Mouse (Mus musculus) spleen, adult 12 weeks (tissue): ENCODE measurements around the gene Arhgap24.
"Not testable (repeated sequence)": the region's sequence is repeated elsewhere in the genome, so short reads cannot be mapped to it uniquely, and the experiment has no call there.

Experiments used
- DNase-seq: peaks from one replicate; pipeline ENCODE4 v3.0.0; 2022; ENCODE audit warnings: low spot score

Gene Arhgap24

DNA sequence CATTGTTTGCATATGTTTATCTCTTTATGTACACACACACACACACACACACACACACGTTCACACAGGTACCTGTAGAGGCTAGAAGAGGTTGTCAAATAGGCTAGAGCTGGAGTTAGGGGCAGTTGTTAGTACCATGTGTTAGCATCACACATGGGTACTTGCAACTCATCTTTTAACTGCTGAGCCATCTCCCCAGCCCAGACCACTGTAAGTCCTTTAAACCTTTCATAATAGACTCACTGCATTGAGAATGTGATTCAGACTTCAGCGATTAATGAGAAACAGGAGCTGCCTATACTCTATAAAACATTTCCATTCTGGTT lies 407.9 kb downstream of the Arhgap24 start:
- DNase-seq, result no peak

DNA sequence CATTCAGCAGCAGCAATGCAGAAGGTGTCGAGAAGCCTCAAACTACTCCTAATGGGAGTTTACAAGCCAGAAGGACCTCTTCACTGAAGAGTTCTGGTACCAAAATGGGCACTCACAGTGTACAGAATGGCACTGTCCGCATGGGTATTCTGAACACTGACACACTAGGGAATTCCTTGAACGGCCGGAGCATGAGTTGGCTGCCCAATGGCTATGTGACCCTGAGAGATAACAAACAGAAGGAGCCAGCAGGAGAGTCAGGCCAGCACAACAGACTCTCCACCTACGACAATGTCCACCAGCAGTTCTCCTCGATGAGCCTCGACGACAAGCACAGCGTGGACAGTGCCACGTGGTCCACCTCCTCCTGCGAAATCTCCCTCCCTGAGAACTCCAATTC lies 411.0 kb downstream of the Arhgap24 start:
- no peak for DNase-seq

DNA sequence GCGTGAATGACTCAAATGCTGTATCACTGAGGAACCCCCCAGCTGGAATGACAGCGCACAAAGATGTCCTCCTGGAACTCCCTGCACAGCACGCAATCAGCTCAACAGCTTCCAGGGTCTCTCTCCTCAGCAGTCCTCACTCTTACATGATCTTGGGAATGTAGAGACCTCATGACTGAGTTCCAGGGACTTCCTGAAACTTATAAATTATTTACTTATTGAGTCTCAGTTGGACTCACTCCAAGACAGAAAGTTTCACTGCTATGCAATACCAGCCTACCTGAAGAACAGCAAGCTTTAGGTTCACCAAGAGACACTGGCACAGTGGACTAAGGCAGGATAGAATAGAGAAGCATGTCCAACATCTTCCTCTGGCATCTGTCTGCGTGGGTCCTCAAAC lies 417.1 kb downstream of the Arhgap24 start:
- DNase-seq, result no peak

DNA sequence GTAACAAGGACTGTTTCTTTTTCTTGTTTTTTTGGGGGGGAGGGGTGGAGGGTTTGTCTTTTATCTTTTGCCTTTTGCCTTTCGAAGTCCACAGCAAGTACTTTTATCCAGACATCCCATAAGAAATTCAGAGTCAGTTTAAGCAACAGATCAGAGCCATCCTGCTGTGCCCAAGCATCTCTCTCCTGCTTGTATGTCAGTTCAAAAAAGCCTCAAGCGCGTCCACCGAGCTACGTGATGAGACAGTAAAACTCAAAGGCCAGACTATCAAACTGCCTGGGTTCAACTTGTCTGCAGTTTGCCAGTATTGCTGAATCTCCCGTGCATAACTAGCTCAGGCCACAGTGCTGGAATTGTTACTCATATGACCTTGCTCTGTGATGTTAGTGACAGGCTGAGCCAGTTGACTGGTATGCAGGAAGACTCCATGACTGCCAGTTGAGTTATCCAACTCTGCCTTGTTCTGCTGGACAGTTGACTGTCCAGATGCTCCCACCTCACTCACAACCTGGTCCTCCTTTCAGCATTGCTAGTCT lies 418.6 kb downstream of the Arhgap24 start:
- no peak for DNase-seq

DNA sequence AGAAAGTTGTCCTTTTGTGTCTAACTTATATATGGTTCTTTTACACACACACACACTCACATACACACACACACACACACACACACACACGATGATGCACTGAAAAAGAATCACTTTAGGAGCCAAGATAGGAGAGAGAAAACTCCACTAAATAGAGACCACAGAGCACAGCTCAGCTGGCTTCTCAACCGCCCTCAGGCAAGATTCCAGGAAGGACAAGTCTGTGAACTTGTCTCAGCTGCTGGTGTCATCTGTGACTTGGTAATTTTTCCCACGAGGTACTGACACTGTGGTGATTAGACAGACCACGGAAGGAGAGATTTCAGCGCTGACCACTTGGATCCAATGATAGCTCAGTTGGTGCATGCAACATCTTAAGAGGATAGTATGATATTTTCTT lies 420.0 kb downstream of the Arhgap24 start:
- DNase-seq, result no peak

DNA sequence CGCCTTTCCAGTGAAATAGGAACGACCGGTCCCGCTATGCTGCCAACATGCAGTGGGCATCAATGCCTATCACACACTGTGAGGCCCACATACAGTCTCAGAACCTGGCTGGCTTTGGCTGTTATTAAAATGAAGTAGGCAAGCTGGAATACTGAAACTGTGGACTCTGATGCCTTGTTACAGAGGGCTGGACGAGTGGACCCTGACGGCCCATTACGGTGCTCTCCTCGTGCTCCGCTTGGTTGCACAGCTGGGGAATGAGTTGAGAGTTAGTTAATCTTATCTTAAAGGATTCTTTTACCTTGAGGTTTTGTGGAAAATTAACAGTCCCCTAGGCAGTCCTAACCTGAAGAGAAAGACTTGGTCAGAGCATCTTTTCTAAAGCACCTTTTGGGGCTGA lies 422.3 kb downstream of the Arhgap24 start:
- no peak for DNase-seq

DNA sequence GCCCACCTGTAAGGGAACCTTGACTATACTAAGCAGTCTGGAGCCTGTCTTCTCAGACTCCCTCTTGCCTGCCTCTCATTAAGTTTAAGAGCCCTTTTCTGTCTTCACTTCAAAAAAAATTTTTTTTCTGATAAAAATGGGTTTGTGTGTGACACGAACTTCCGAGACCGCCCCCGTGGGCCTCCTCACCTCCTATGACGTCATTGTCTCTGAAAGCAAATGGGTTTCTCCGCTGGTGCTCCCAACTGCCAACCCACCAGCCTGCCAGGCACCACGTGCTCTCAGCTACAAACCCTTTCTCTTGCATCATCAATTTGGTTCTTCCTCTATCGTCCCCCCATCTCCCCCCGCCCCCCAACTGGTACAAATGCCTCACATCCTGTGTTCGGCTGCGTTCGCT lies 422.9 kb downstream of the Arhgap24 start:
- DNase-seq, result no peak

DNA sequence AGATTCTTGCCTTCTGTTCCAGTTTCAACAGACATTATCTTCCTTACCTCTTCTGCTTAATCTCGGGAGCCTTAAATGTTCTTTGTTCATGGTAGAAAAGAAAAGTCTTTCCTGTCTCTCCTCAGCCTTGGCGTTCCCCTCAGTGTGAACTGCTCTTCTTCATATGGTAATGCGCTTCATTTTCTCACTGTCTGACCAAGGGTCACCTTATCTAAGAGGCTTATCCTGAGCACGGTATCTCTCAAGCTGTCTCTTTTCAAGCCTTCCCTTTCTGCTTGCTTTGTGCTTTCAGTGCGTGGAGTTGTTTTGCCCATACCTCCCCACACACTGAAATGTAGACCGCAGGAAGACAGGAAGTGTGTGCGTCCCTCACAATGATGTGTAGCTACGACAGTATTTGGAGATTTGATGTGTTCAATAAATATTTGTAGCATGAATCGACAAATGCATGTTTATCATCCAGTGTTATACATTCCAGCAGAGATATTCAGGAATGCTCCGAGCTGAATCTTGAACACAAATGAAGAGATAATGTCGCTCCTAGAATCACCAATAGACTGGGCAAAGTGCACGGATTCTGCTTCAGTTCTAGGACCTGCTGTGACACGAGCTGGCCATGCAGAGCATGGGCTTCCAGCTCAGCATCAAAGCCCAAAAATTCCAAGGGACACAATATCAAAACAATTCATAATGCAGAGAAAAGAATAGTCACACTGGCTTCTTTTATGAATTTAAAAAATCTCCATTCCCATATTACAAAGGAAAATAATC lies 424.4 kb downstream of the Arhgap24 start:
- DNase-seq, result no peak

DNA sequence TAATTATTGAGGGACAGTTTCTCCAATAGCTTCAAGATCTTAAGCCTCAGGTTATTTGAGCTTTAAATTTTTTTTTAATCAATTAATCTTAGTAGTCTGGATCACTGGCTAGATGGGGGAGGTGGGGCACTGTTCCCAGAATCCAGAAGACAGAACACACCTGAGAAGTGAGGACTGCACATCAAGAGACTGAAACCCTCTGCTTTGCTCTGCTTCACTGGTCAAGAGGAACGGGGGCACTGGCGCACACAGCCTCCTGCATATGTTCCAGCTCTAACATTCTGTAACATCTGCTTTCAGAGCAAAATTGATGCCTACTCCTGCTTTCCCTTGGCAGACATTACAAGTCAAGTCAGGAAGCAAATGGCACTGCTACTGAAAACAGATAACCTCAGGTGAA lies 439.0 kb downstream of the Arhgap24 start:
- DNase-seq, result no peak

DNA sequence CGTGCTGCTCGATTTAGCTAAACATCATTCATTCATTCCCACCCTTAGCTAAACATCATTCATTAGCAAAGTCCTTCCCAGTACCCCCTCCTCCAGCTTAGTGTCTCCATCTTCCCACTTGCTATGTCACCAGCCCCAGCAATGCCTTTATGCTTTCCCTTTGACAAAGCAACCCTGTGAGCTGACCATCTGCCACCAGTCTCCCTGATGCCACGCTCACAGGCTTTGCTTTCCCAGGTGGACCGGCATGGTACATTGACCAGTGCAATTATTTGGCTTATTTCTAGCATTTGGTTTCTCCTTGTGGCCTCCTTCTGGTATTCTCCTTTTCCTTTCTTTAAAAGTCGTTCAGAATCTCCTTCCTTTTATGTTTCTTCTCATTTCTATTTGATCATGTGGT lies 445.6 kb downstream of the Arhgap24 start:
- DNase-seq, result no peak

DNA sequence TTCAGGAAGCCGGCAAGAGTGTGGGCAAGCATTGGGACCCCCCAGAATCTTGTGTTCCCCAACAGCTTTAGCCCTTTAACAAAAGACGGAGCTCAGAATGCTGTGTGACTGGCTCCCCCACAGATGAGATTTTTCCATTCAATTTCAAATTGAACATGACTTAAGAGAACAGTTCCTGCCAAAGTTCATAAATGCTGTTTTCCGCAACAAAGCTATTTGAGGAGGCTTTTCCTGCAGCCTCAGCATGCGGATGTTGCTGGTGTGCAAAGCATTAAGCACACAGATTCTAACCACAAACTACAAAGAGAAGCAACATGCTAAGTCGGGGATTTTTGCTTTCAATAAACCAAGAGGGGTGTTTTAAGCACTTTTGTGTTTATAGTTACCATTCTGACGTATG lies 449.0 kb downstream of the Arhgap24 start:
- no peak for DNase-seq

DNA sequence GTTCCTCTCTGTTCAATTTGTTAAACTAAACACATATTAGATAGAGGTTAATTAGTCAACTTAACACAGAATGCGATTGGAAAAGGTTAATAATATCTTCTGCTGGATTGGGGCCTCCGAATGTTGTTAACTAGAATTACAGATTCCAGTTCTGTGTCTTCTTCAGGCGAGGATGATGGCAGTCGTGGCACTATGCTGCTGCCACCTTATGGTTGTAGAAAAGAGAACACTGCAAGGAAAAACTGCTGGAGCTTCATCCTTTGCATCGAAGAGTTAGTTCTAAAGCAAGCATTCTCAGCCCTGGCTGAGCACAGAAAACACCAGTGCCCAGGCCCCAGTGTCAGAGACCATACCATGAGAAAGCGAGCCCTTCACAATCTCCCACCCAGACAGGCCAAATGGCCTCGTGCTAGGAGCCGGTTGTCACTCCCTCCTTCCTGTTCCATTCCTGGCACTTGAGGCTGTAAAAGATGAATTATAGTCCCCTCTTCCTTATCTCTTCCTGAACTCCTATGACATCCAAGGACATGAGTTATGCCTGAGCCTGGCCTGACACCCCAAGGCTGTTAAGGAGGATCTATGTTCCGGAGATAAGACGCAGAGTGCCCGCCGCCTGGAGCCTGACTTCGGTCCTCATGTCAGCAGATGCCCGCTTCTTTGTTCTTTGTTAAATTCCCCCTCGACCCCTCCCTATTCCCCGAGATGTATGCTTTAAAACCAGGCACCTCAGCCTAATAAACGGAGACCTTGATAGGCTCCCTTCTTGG lies 462.9 kb downstream of the Arhgap24 start:
- DNase-seq, result not testable (repeated sequence)

DNA sequence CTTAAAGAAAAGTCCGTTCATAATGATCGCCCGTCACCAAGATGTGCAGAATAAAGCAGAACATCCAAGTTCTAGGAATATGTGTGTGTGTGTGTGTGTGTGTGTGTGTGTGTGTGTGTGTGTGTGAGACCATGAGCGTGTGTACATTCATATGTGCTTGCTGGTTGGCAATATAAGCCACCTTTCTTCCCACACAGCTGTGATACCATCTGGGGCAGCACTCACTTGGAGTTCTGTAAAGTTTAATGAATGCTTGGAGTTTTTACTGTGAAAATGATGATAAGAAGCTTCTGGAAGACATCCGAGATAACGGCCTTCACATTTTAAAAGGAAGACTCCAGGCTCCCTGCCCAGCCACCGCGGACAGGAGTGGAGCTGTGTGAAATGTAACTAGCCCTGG lies 465.4 kb downstream of the Arhgap24 start:
- no peak for DNase-seq

DNA sequence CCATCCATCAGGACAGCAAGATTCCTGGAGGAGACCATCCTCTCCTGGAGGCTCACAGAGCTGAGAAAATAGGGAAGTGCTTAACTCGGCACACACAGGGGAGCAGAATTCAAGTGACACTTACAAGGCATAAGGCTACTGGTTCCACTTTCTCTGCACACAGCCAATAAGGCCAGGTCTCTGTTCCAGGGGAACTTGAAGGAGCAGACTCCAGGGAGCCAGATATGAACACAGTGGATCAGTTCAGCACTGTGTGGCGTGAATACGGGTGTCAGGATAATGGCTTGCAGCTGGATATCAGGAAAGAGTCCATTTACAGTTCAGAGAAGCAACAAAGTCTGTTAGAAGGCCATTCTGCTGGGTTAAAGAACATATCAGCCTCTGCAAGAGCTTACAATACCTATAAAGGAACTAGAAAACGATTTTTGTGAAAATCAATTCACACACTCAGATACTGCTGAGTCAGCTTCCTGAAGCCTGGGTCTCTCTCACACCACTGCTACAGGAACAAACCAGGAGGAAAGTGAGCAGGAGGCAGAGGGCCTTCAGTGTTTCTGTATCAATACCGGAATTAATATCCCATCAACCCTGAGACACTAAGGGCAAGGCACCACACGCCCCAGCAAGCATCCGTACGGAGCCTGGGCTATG lies 466.0 kb downstream of the Arhgap24 start:
- DNase-seq, result no peak
